9 mouse cellular contexts compared by ENCODE assay signal in genomic region chrX:11444261-11444725, GRCm38 (mm10).
DNase-seq lines count a peak whose midpoint lies in the region; ATAC-seq and TF ChIP-seq lines count a peak whose summit lies in the region.
"Had no signal": no experiment of that assay in that cellular context is flagged by ENCODE, and none has a peak within 500 bp of the region (broad histone marks: within the 10 kb centered on the region; RNA-seq: fewer than 3 reads in every experiment).

No protein-coding gene starts in this region.

- no peaks in the 10 kb centered on the region for H3K79me2 ChIP-seq in liver, adult 2 months (ENCODE audit: control insufficient read depth, insufficient read depth, low read length)

- peak; percentile 80 for DNase-seq in liver, adult 2 months (ENCODE audit: extremely low read depth, low read depth, low spot score)
- peak; percentile 67 for DNase-seq in cerebellum, postnatal 14 days
- DNase-seq in heart, postnatal 10 days = peak; percentile 50 to 62
- peak; percentile 33 for DNase-seq in lung, postnatal 0 days (ENCODE audit: low spot score)
- no peak for DNase-seq in MN1 (ENCODE audit: low spot score)

- H3K36me3 ChIP-seq in liver, adult 2 months (ENCODE audit: control insufficient read depth, insufficient read depth, low read length) = no peaks in the 10 kb centered on the region
- H3K36me3 ChIP-seq in liver, embryonic 12.5 days = no peaks in the 10 kb centered on the region
- no peaks in the 10 kb centered on the region for H3K36me3 ChIP-seq in lung, postnatal 0 days (ENCODE audit: insufficient read depth, low read length)
- no peaks in the 10 kb centered on the region for H3K36me3 ChIP-seq in midbrain, embryonic 16.5 days (ENCODE audit: control insufficient read depth, insufficient read depth, low read length)
- H3K36me3 ChIP-seq: forebrain, embryonic 10.5 days had no signal

- no peaks in the 10 kb centered on the region for H3K9me3 ChIP-seq in liver, embryonic 12.5 days (replicated peaks)
- no peaks in the 10 kb centered on the region for H3K9me3 ChIP-seq in lung, postnatal 0 days (ENCODE audit: low read length)
- H3K9me3 ChIP-seq in midbrain, embryonic 16.5 days (replicated peaks; ENCODE audit: control insufficient read depth, low read length, poor library complexity, severe bottlenecking) = no peaks in the 10 kb centered on the region
- H3K9me3 ChIP-seq: forebrain, embryonic 10.5 days had no signal

- no peak overlapping the region for H3K4me2 ChIP-seq in liver, embryonic 12.5 days
- no peak overlapping the region for H3K4me2 ChIP-seq in lung, postnatal 0 days (replicated peaks; ENCODE audit: low read depth, low read length)
- no peak overlapping the region for H3K4me2 ChIP-seq in midbrain, embryonic 16.5 days (ENCODE audit: low read length)

- no peak overlapping the region for H3K27ac ChIP-seq in liver, adult 2 months (replicated peaks; ENCODE audit: insufficient read depth, low read depth, low read length)
- H3K27ac ChIP-seq in liver, embryonic 12.5 days = no peak overlapping the region
- H3K27ac ChIP-seq in lung, postnatal 0 days (ENCODE audit: low read length) = no peak overlapping the region
- H3K27ac ChIP-seq in midbrain, embryonic 16.5 days (ENCODE audit: low read length) = no peak overlapping the region
- H3K27ac ChIP-seq: forebrain, embryonic 10.5 days had no signal

- intact Hi-C loops in heart, postnatal 10 days (cut with DNase I) = no loop called here

- no peak overlapping the region for H3K4me3 ChIP-seq in liver, adult 2 months (ENCODE audit: insufficient read depth, low read depth, low read length)
- no peak overlapping the region for H3K4me3 ChIP-seq in liver, embryonic 12.5 days
- H3K4me3 ChIP-seq in lung, postnatal 0 days (ENCODE audit: low read depth, low read length) = no peak overlapping the region
- H3K4me3 ChIP-seq in midbrain, embryonic 16.5 days (ENCODE audit: low read depth, low read length) = no peak overlapping the region
- H3K4me3 ChIP-seq: forebrain, embryonic 10.5 days had no signal

- no peaks in the 10 kb centered on the region; the same call in 1 of the 2 replicates for H3K4me1 ChIP-seq in liver, adult 2 months (ENCODE audit: control insufficient read depth, insufficient read depth, low read length)
- H3K4me1 ChIP-seq in liver, embryonic 12.5 days = peaks cover 3% of the 10 kb centered on the region; the same call in 1 of the 2 replicates
- H3K4me1 ChIP-seq in lung, postnatal 0 days (ENCODE audit: insufficient read depth, low read depth, low read length) = no peaks in the 10 kb centered on the region
- no peaks in the 10 kb centered on the region; the same call in 1 of the 2 replicates for H3K4me1 ChIP-seq in midbrain, embryonic 16.5 days (ENCODE audit: control insufficient read depth, insufficient read depth, low read length)

- TF ChIP-seq CTCF in liver, adult 2 months (IDR thresholded peaks at IDR 0.05; ENCODE audit: low read depth, low read length) = no peak
- no peak for TF ChIP-seq CTCF in lung, postnatal 0 days (IDR thresholded peaks at IDR 0.05)

- no peak for TF ChIP-seq EP300 in lung, postnatal 0 days (IDR thresholded peaks at IDR 0.05)

- H3K9ac ChIP-seq in liver, adult 2 months (ENCODE audit: low read depth, low read length) = no peak overlapping the region
- H3K9ac ChIP-seq in liver, embryonic 12.5 days = no peak overlapping the region
- H3K9ac ChIP-seq in lung, postnatal 0 days (replicated peaks; ENCODE audit: low read depth) = no peak overlapping the region
- H3K9ac ChIP-seq in midbrain, embryonic 16.5 days (ENCODE audit: low read depth, low read length) = no peak overlapping the region

- H3K27me3 ChIP-seq in liver, adult 2 months (ENCODE audit: control insufficient read depth, insufficient read depth, low read length) = no peaks in the 10 kb centered on the region
- H3K27me3 ChIP-seq in liver, embryonic 12.5 days (replicated peaks) = no peaks in the 10 kb centered on the region
- no peaks in the 10 kb centered on the region for H3K27me3 ChIP-seq in lung, postnatal 0 days (replicated peaks; ENCODE audit: insufficient read depth, low read length)
- H3K27me3 ChIP-seq in midbrain, embryonic 16.5 days (ENCODE audit: control insufficient read depth, insufficient read depth, low read depth, low read length) = no peaks in the 10 kb centered on the region

- no peak for TF ChIP-seq POLR2A in liver, adult 2 months (IDR thresholded peaks at IDR 0.05; ENCODE audit: extremely low read depth, insufficient read depth, low read length)

- WGBS in liver, adult 2 months = 20% methylated on average over 10 of the region's 10 CpGs
- WGBS in liver, embryonic 12.5 days (ENCODE audit: insufficient replicate concordance) = 56% methylated on average over 10 of the region's 10 CpGs
- WGBS in lung, postnatal 0 days = 29% methylated on average over 10 of the region's 10 CpGs
- 72% methylated on average over 10 of the region's 10 CpGs for WGBS in midbrain, embryonic 16.5 days

- no peak for ATAC-seq in liver, embryonic 12.5 days
- peak; percentile 48 for ATAC-seq in lung, postnatal 0 days
- ATAC-seq in megakaryocyte-erythroid progenitor cell, adult 5-6 weeks (replicated peaks; ENCODE audit: low FRiP score, low TSS enrichment, poor library complexity, severe bottlenecking) = no peak
- ATAC-seq in midbrain, embryonic 16.5 days = no peak
